In the genomic region with DNA sequence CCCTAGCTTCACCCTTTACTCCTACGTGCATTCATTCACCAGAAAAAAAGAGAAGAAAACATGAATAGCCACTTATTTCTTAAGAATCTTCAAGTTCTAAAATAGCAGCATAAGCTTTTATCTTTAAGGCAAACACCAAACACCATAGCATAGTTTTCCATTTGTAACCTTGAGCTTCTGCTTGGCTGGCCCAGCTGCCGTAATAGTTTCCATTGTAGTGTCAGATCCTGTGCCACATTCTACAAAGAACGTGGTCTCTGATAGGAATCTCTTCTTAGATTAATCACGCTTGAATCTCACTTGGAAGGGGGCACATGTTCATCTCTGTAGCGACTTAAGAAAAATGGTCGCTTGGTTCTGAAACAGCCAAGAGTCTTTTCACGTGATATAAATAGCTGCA, we compare ENCODE assay signal across 15 mouse cellular contexts. TPM values are rescaled to one million over a fixed set of nuclear protein-coding genes. Genes with fewer than 3 reads are reported as not detected.
"Had no signal": no experiment of that assay in that cellular context is flagged by ENCODE, and none has a peak within 500 bp of the region (broad histone marks: within the 10 kb centered on the region; RNA-seq: fewer than 3 reads in every experiment).

No protein-coding gene starts in this region.

- DNase-seq: kidney, adult 18-20 months; kidney, postnatal 10 days; lung, embryonic 14.5 days; lung, postnatal 10 days; lung, postnatal 4 days; midbrain, embryonic 14.5 days; retina, postnatal 1 day; right cerebral cortex, postnatal 14 days had no signal

RNA-seq across cellular contexts. Expression of gene Ccr4, which starts 53.1 kb away (rescaled TPM):
- total RNA-seq: left cerebral cortex, postnatal 14 days had no signal
- polyA plus RNA-seq: limb, embryonic 10.5 days; liver, embryonic 11.5 days; liver, embryonic 15.5 days; lung, embryonic 14.5 days; midbrain, embryonic 10.5 days; midbrain, embryonic 14.5 days; myocyte; neural tube, embryonic 13.5 days had no signal
